Mouse (Mus musculus): ENCODE data around the gene Rspry1. TPM values are rescaled to one million over a fixed set of nuclear protein-coding genes. Genes with fewer than 3 reads are reported as not detected.

Gene Rspry1
- 10 to 100 TPM in 1 of 4 experiments, 1 to 10 TPM in 3; 8.9 to 10.5 (median 9.5) TPM for total RNA-seq (2022)

- DNase-seq (ENCODE audit: low spot score) = peak; percentile 100
Measured at GRCm38 (mm10) chr8:94601607-94602385, at the start of gene Rspry1, which contains the start of gene Fam192a. Rspry1 (plus strand) TSS chr8:94601937. Fam192a (minus strand) TSS chr8:94601997.

GRCm38 (mm10) chr8:94552696-94553095, 49.0 kb upstream of the Rspry1 start:
- no peak for DNase-seq (ENCODE audit: low spot score)

- no peak for DNase-seq (ENCODE audit: low spot score)
Measured at GRCm38 (mm10) chr8:94557281-94557680, 44.5 kb upstream of the Rspry1 start.

- DNase-seq (ENCODE audit: low spot score) = no peak
Measured at GRCm38 (mm10) chr8:94561256-94561655, 40.5 kb upstream of the Rspry1 start.

- no peak for DNase-seq (ENCODE audit: low spot score)
Measured at GRCm38 (mm10) chr8:94564421-94564820, 37.3 kb upstream of the Rspry1 start.

GRCm38 (mm10) chr8:94566033-94566432, 35.7 kb upstream of the Rspry1 start:
- DNase-seq (ENCODE audit: low spot score) = no peak

- DNase-seq (ENCODE audit: low spot score) = no peak
Measured at GRCm38 (mm10) chr8:94566446-94567158, 35.1 kb upstream of the Rspry1 start.

- no peak for DNase-seq (ENCODE audit: low spot score)
Measured at GRCm38 (mm10) chr8:94567159-94567849, 34.4 kb upstream of the Rspry1 start.

- DNase-seq (ENCODE audit: low spot score) = no peak
Measured at GRCm38 (mm10) chr8:94568098-94568497, 33.6 kb upstream of the Rspry1 start.

GRCm38 (mm10) chr8:94569419-94569818, 32.3 kb upstream of the Rspry1 start:
- DNase-seq (ENCODE audit: low spot score) = no peak

GRCm38 (mm10) chr8:94571896-94572295, 29.8 kb upstream of the Rspry1 start:
- no peak for DNase-seq (ENCODE audit: low spot score)

- no peak for DNase-seq (ENCODE audit: low spot score)
Measured at GRCm38 (mm10) chr8:94574159-94574907, 27.4 kb upstream of the Rspry1 start.

GRCm38 (mm10) chr8:94575148-94575547, 26.6 kb upstream of the Rspry1 start:
- no peak for DNase-seq (ENCODE audit: low spot score)

GRCm38 (mm10) chr8:94581820-94582483, 19.8 kb upstream of the Rspry1 start:
- DNase-seq (ENCODE audit: low spot score) = no peak

GRCm38 (mm10) chr8:94582569-94582968, 19.2 kb upstream of the Rspry1 start:
- DNase-seq (ENCODE audit: low spot score) = no peak

GRCm38 (mm10) chr8:94584238-94584817, 17.4 kb upstream of the Rspry1 start:
- peak; percentile 36 for DNase-seq (ENCODE audit: low spot score)

GRCm38 (mm10) chr8:94591691-94592090, 10.0 kb upstream of the Rspry1 start:
- no peak for DNase-seq (ENCODE audit: low spot score)

GRCm38 (mm10) chr8:94594211-94594610, 7.5 kb upstream of the Rspry1 start:
- no peak for DNase-seq (ENCODE audit: low spot score)

GRCm38 (mm10) chr8:94600478-94600877, 1.3 kb upstream of the Rspry1 start:
- no peak for DNase-seq (ENCODE audit: low spot score)

- DNase-seq (ENCODE audit: low spot score) = no peak
Measured at GRCm38 (mm10) chr8:94601034-94601606, 617 bp upstream of the Rspry1 start.

Data from heart, adult 8-10 months (tissue).